In the genomic region with DNA sequence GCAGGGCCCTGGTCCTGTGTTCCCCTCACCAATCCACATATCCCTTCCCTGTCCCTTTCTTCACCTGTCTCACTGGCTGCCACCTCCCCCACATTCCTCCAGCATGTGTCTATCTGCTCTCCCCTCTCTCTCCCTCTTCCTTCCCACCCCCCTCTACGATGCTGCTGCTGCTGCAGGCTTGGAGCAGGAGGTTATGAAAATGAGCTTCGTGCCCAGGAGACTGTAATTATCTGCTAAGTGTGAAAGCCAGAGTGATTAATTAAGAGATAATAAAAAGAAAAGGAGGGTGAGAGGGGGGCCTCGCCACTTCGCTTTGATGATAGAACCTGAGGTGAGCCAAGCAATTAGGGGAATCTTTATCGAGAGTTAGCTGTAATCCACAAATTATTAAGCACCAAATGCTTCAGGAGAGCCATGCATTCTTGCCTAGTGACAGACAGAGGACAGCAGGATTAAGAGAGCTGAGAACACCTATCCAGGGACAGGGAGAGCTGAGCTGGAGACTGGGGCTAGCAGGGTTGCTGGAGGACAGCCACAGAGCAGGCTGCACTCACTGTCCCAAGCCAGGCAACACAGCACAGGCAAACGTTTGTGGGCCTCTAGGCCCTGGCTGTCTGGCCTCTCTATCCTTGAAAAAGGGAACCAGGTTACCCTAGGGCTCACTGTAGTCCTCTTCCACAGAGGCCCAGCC, we compare ENCODE assay signal across 13 mouse cellular contexts. TPM values are rescaled to one million over a fixed set of nuclear protein-coding genes. Genes with fewer than 3 reads are reported as not detected.
DNase-seq lines count a peak whose midpoint lies in the region; ATAC-seq and TF ChIP-seq lines count a peak whose summit lies in the region.
"Had no signal": no experiment of that assay in that cellular context is flagged by ENCODE, and none has a peak within 500 bp of the region (broad histone marks: within the 10 kb centered on the region; RNA-seq: fewer than 3 reads in every experiment).

No protein-coding gene starts in this region.

- no peaks in the 10 kb centered on the region; the same call in none of the 2 replicates for H3K36me3 ChIP-seq in embryonic facial prominence, embryonic 11.5 days (replicated peaks; ENCODE audit: control insufficient read depth, insufficient read depth, low read depth, low read length)
- no peaks in the 10 kb centered on the region for H3K36me3 ChIP-seq in hindbrain, embryonic 11.5 days (ENCODE audit: control insufficient read depth, insufficient read depth, low read length)
- H3K36me3 ChIP-seq in midbrain, embryonic 12.5 days = no peaks in the 10 kb centered on the region

- H3K27me3 ChIP-seq in embryonic facial prominence, embryonic 11.5 days (ENCODE audit: control insufficient read depth, insufficient read depth, low read length) = no peaks in the 10 kb centered on the region
- no peaks in the 10 kb centered on the region for H3K27me3 ChIP-seq in hindbrain, embryonic 11.5 days (ENCODE audit: control insufficient read depth, insufficient read depth, low read length)
- H3K27me3 ChIP-seq in midbrain, embryonic 12.5 days = no peaks in the 10 kb centered on the region

- H3K9ac ChIP-seq in embryonic facial prominence, embryonic 11.5 days (replicated peaks; ENCODE audit: low read length) = no peak overlapping the region
- H3K9ac ChIP-seq in hindbrain, embryonic 11.5 days (ENCODE audit: low read depth, low read length) = peak overlapping the region; percentile 17; the same call in 1 of the 2 replicates
- H3K9ac ChIP-seq in midbrain, embryonic 12.5 days (replicated peaks) = no peak overlapping the region

- DNase-seq in gastrocnemius, adult 2 months = peak; percentile 18
- DNase-seq in gastrocnemius, postnatal 4 days (ENCODE audit: low spot score in 2 of 2) = no peak
- DNase-seq in embryonic facial prominence, embryonic 11.5 days (ENCODE audit: low spot score) = no peak
- DNase-seq in hindbrain, embryonic 11.5 days (ENCODE audit: low spot score) = no peak
- no peak for DNase-seq in cerebellum, adult 18-20 months
- no peak for DNase-seq in lung, postnatal 36 days
- DNase-seq: cerebellum, adult 8-10 months; gastrocnemius, postnatal 25 days; thymus, postnatal 25 days had no signal

- H3K4me3 ChIP-seq in gastrocnemius, adult 2 months = no peak overlapping the region
- no peak overlapping the region for H3K4me3 ChIP-seq in embryonic facial prominence, embryonic 11.5 days (ENCODE audit: low read depth, low read length)
- H3K4me3 ChIP-seq in hindbrain, embryonic 11.5 days (ENCODE audit: low read depth, low read length) = no peak overlapping the region
- no peak overlapping the region for H3K4me3 ChIP-seq in midbrain, embryonic 12.5 days

- peaks cover 26% of the 10 kb centered on the region for H3K4me1 ChIP-seq in embryonic facial prominence, embryonic 11.5 days (ENCODE audit: control insufficient read depth, insufficient read depth, low read length)
- peaks cover 14% of the 10 kb centered on the region for H3K4me1 ChIP-seq in hindbrain, embryonic 11.5 days (replicated peaks; ENCODE audit: control insufficient read depth, insufficient read depth, low read length)
- peaks cover 86% of the 10 kb centered on the region for H3K4me1 ChIP-seq in midbrain, embryonic 12.5 days

- peak overlapping the region; percentile 84 for H3K27ac ChIP-seq in gastrocnemius, adult 2 months
- H3K27ac ChIP-seq in embryonic facial prominence, embryonic 11.5 days (replicated peaks; ENCODE audit: low read depth, low read length) = 0 out of 2 replicates have a peak overlapping the region, but pooled peaks have one; percentile 6
- H3K27ac ChIP-seq in hindbrain, embryonic 11.5 days (ENCODE audit: low read depth, low read length) = peak overlapping the region; percentile 45
- H3K27ac ChIP-seq in midbrain, embryonic 12.5 days (replicated peaks) = peak overlapping the region; percentile 63

- no peak overlapping the region for H3K4me2 ChIP-seq in embryonic facial prominence, embryonic 11.5 days (ENCODE audit: low read depth, low read length)
- H3K4me2 ChIP-seq in hindbrain, embryonic 11.5 days (replicated peaks; ENCODE audit: low read depth, low read length) = no peak overlapping the region
- no peak overlapping the region for H3K4me2 ChIP-seq in midbrain, embryonic 12.5 days (replicated peaks)
- H3K4me2 ChIP-seq: liver, embryonic 11.5 days had no signal

- no peak for TF ChIP-seq CTCF in gastrocnemius, adult 2 months (IDR thresholded peaks at IDR 0.05)

- H3K9me3 ChIP-seq in embryonic facial prominence, embryonic 11.5 days (replicated peaks; ENCODE audit: control insufficient read depth, low read length) = no peaks in the 10 kb centered on the region
- H3K9me3 ChIP-seq in hindbrain, embryonic 11.5 days (ENCODE audit: control insufficient read depth, low read length) = no peaks in the 10 kb centered on the region
- no peaks in the 10 kb centered on the region for H3K9me3 ChIP-seq in midbrain, embryonic 12.5 days

- no peak; the same call in 1 of the 2 replicates for ATAC-seq in embryonic facial prominence, embryonic 11.5 days (replicated peaks; ENCODE audit: insufficient number of reproducible peaks, low FRiP score, low TSS enrichment, low read depth)
- peak; percentile 47; the same call in 1 of the 2 replicates for ATAC-seq in hindbrain, embryonic 11.5 days (ENCODE audit: low FRiP score)
- ATAC-seq in midbrain, embryonic 12.5 days (ENCODE audit: low FRiP score, low read depth) = peak; percentile 55
- ATAC-seq in CD4-positive, CD25-positive, alpha-beta regulatory T cell, adult 4 months = no peak
- ATAC-seq: intestine, postnatal 0 days had no signal

- intact Hi-C loops in gastrocnemius, adult 2 months (cut with DNase I) = no loop called here

- 44% methylated on average over 6 of the region's 6 CpGs for WGBS in embryonic facial prominence, embryonic 11.5 days
- WGBS in hindbrain, embryonic 11.5 days = 47% methylated on average over 6 of the region's 6 CpGs
- 33% methylated on average over 6 of the region's 6 CpGs for WGBS in midbrain, embryonic 12.5 days

RNA-seq across cellular contexts. Expression of gene Kirrel, which starts 13.6 kb away (rescaled TPM):
- total RNA-seq in gastrocnemius, adult 2 months (2021) = 1 to 10 TPM; 4.1 to 5.7 TPM
- 10 to 100 TPM; 29.1 to 30.5 TPM for total RNA-seq in gastrocnemius, postnatal 4 days (2021)
- 12.0 and 13.4 TPM in 2 replicates for polyA plus RNA-seq in embryonic facial prominence, embryonic 11.5 days (2014; fragmentation: Nextera tagmentation; extraction: Ambion mirVana)
- polyA plus RNA-seq in hindbrain, embryonic 11.5 days (2014; fragmentation: Nextera tagmentation; extraction: Ambion mirVana) = 7.3 and 11.5 TPM in 2 replicates
- polyA plus RNA-seq in midbrain, embryonic 12.5 days (2016; fragmentation: Nextera tagmentation; extraction: Ambion mirVana) = 12.9 and 13.5 TPM in 2 replicates
- not detected for polyA plus RNA-seq in CD4-positive, CD25-positive, alpha-beta regulatory T cell, adult 4 months (2017; shearing (Covaris generic))

Comparison
In these comparisons a context has a peak if more than half of its experiments do, and no peak if none do; other contexts are left out.
1. H3K27ac ChIP-seq: peak in every context shown above with its lines; median percentile 84 in gastrocnemius, adult 2 months; 63 in midbrain, embryonic 12.5 days; 45 in hindbrain, embryonic 11.5 days; 6 in embryonic facial prominence, embryonic 11.5 days.
2. ATAC-seq: peak in hindbrain, embryonic 11.5 days (single experiment) and midbrain, embryonic 12.5 days (single experiment); none in embryonic facial prominence, embryonic 11.5 days (single experiment) and CD4-positive, CD25-positive, alpha-beta regulatory T cell, adult 4 months (single experiment).